Mouse (Mus musculus): ENCODE results near the gene Gtpbp1. TPM values are rescaled to one million over a fixed set of nuclear protein-coding genes. Genes with fewer than 3 reads are reported as not detected.

Gene Gtpbp1
- total and polyA plus RNA-seq, 3 experiments: 25.3 to 45.3 (median 34.2) TPM

DNA sequence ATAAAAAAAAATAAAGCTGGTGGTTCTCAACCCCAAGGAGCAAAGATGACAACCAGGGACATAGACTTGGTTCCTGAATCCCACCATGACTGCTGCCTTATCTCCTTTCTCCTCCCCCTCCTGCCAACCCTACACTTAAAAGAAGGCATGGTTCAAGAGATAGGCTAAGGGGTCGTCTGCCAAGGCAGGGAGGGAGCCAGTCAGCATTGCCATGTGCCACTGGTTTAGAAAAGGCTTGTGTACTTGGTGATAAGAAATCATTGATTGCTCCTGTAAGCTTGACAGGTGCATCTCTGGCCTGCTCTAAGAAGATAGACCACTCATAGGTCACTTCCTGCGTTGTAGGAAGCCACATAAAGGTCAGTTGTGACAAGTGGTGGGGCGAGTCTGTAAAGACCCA is 4.9 kb downstream of the Gtpbp1 start:
- no peak overlapping the region for H3K9ac ChIP-seq (ENCODE audit: insufficient read depth, low read depth)
- in situ Hi-C loops (cut with MboI; ENCODE audit: low pct_ligation_motif_present, low pct_unique_long_range_greater_than_20kb, low sequenced_read_pairs): no loop called here
- no peaks in the 10 kb centered on the region for H3K27me3 ChIP-seq (replicated peaks)
- DNase-seq (ENCODE audit: extremely low read depth): no peak
- no peak for TF ChIP-seq IRF4 (IDR thresholded peaks at IDR 0.05; ENCODE audit: low read depth, low read length)
- TF ChIP-seq ELF1 (IDR thresholded peaks at IDR 0.05; ENCODE audit: low read depth, low read length): no peak
- no peak for TF ChIP-seq MEF2A (IDR thresholded peaks at IDR 0.05; ENCODE audit: borderline replicate concordance, low read depth, low read length)
- no peak for TF ChIP-seq RCOR1 (conservative IDR thresholded peaks at IDR 0.05; ENCODE audit: low read depth, low read length)
- no peak for TF ChIP-seq USF1 (IDR thresholded peaks at IDR 0.05; ENCODE audit: low read depth, low read length)
- TF ChIP-seq HCFC1 (IDR thresholded peaks at IDR 0.05; ENCODE audit: low read depth, low read length): no peak
- no peak for TF ChIP-seq JUN (IDR thresholded peaks at IDR 0.05; ENCODE audit: insufficient read depth, low read depth, low read length)
- TF ChIP-seq MAZ (IDR thresholded peaks at IDR 0.05; ENCODE audit: low read depth, low read length): no peak
- TF ChIP-seq NELFE (IDR thresholded peaks at IDR 0.05; ENCODE audit: low read depth, low read length): no peak
- no peak for TF ChIP-seq ZMIZ1 (IDR thresholded peaks at IDR 0.05; ENCODE audit: low read depth, low read length)
- no peak for TF ChIP-seq POLR2AphosphoS2 (IDR thresholded peaks at IDR 0.05; ENCODE audit: low read depth, low read length)
- dilution Hi-C loops (cut with MboI; ENCODE audit: extremely low pct_ligation_motif_present, extremely low pct_unique_long_range_greater_than_20kb, low sequenced_read_pairs): no loop called here
- no peak overlapping the region for H3K4me3 ChIP-seq (replicated peaks in 1 of 3; ENCODE audit: low read depth in 2 of 3, low read length in 2 of 3, poor library complexity in 1 of 3)
- H3K9me3 ChIP-seq (replicated peaks; ENCODE audit: low read length): no peaks in the 10 kb centered on the region
- peaks cover 15 to 54% of the 10 kb centered on the region in 2 experiments for H3K36me3 ChIP-seq (replicated peaks in 1 of 2; ENCODE audit: control insufficient read depth in 1 of 2, insufficient read depth in 1 of 2, low read length in 1 of 2)
- no peak overlapping the region for H3K27ac ChIP-seq (ENCODE audit: insufficient read depth, low read depth)
- H3K4me2 ChIP-seq (ENCODE audit: insufficient read depth, low read depth, poor library complexity, severe bottlenecking): no peak overlapping the region
- H3K79me2 ChIP-seq (replicated peaks; ENCODE audit: control insufficient read depth, extremely low read depth, insufficient read depth, poor library complexity, severe bottlenecking): peaks cover 28% of the 10 kb centered on the region
- H3K4me1 ChIP-seq (ENCODE audit: control insufficient read depth in 1 of 2, insufficient read depth in 2 of 2): peaks cover 5 to 32% of the 10 kb centered on the region in 2 experiments

DNA sequence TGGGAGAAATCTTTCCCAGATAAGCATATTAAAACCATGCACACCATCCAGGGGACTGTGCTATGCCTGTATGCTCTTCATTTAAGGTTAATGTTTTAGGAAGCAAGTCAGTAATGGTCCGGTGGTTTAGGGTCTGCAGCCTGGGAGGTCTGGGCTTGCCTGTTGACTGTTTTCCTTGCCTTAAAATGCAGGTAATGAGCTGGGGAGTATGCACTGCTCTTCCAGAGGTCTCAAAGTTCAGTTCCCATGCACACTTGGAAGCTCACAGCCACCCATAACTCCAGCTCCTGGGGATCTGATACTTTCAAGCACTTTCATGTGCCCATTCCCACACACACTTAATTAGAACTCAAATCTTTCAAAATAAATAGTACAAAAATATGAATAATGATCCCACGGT is 5.9 kb downstream of the Gtpbp1 start:
- H3K36me3 ChIP-seq (replicated peaks in 1 of 2; ENCODE audit: control insufficient read depth in 1 of 2, insufficient read depth in 1 of 2, low read length in 1 of 2): peaks cover 15 to 54% of the 10 kb centered on the region in 2 experiments
- no peak overlapping the region for H3K9ac ChIP-seq (ENCODE audit: insufficient read depth, low read depth)
- no peak overlapping the region for H3K4me2 ChIP-seq (ENCODE audit: insufficient read depth, low read depth, poor library complexity, severe bottlenecking)
- no peaks in the 10 kb centered on the region for H3K9me3 ChIP-seq (replicated peaks; ENCODE audit: low read length)
- peaks cover 23% of the 10 kb centered on the region for H3K79me2 ChIP-seq (replicated peaks; ENCODE audit: control insufficient read depth, extremely low read depth, insufficient read depth, poor library complexity, severe bottlenecking)
- TF ChIP-seq ZC3H11A (IDR thresholded peaks at IDR 0.05; ENCODE audit: low read depth, low read length): no peak
- no peak for TF ChIP-seq CHD2 (IDR thresholded peaks at IDR 0.05; ENCODE audit: low read length)
- TF ChIP-seq RAD21 (IDR thresholded peaks at IDR 0.05; ENCODE audit: low read depth, low read length): no peak
- no peaks in the 10 kb centered on the region for H3K27me3 ChIP-seq (replicated peaks)
- no peak overlapping the region for H3K4me3 ChIP-seq (replicated peaks in 1 of 3; ENCODE audit: low read depth in 2 of 3, low read length in 2 of 3, poor library complexity in 1 of 3)
- no peak overlapping the region for H3K27ac ChIP-seq (ENCODE audit: insufficient read depth, low read depth)
- DNase-seq (ENCODE audit: extremely low read depth): no peak
- peaks cover 5 to 30% of the 10 kb centered on the region in 2 experiments for H3K4me1 ChIP-seq (ENCODE audit: control insufficient read depth in 1 of 2, insufficient read depth in 2 of 2)
- dilution Hi-C loops (cut with MboI; ENCODE audit: extremely low pct_ligation_motif_present, extremely low pct_unique_long_range_greater_than_20kb, low sequenced_read_pairs) (no loop called here), in situ Hi-C loops (cut with MboI; ENCODE audit: low pct_ligation_motif_present, low pct_unique_long_range_greater_than_20kb, low sequenced_read_pairs) (no loop called here)

DNA sequence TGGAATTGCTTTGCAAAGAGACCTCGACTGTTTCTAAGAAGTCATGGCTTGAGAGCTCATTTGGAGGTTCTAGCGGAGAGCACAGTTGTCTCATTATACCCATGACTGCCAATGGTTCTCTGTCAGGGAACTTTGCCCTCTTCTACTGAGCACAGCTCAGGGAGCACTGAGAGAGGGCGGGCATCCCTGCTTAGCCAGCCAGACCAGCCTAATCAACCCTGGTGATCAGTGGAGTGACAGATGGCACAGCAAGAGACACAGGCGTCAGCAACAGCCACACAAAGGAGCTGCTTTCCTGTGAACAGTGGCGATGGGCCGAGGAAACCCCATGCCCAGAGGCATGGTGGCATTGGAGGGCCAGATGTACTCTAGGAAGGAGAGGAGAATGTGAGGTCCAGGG is 6.4 kb downstream of the Gtpbp1 start:
- H3K79me2 ChIP-seq (replicated peaks; ENCODE audit: control insufficient read depth, extremely low read depth, insufficient read depth, poor library complexity, severe bottlenecking): peaks cover 18% of the 10 kb centered on the region
- H3K4me2 ChIP-seq (ENCODE audit: insufficient read depth, low read depth, poor library complexity, severe bottlenecking): no peak overlapping the region
- no peak overlapping the region for H3K27ac ChIP-seq (ENCODE audit: insufficient read depth, low read depth)
- H3K9me3 ChIP-seq (replicated peaks; ENCODE audit: low read length): no peaks in the 10 kb centered on the region
- in situ Hi-C loops (cut with MboI; ENCODE audit: low pct_ligation_motif_present, low pct_unique_long_range_greater_than_20kb, low sequenced_read_pairs): no loop called here
- no peak for TF ChIP-seq E2F4 (IDR thresholded peaks at IDR 0.05; ENCODE audit: insufficient replicate concordance, low read depth, low read length)
- no peak for TF ChIP-seq UBTF (IDR thresholded peaks at IDR 0.05; ENCODE audit: low read depth, low read length)
- TF ChIP-seq MAX (IDR thresholded peaks at IDR 0.05; ENCODE audit: low read length): no peak
- no peak for TF ChIP-seq MXI1 (IDR thresholded peaks at IDR 0.05; ENCODE audit: low read depth, low read length)
- TF ChIP-seq ZKSCAN1 (IDR thresholded peaks at IDR 0.05; ENCODE audit: borderline replicate concordance, low read depth, low read length): no peak
- TF ChIP-seq JUND (conservative IDR thresholded peaks at IDR 0.05; ENCODE audit: low read depth, low read length): no peak
- no peak for TF ChIP-seq ZNF384 (IDR thresholded peaks at IDR 0.05; ENCODE audit: low read depth, low read length)
- no peak for TF ChIP-seq SIN3A (IDR thresholded peaks at IDR 0.05; ENCODE audit: low read length)
- no peak for TF ChIP-seq NRF1 (IDR thresholded peaks at IDR 0.05; ENCODE audit: low read depth, low read length)
- TF ChIP-seq MYC (IDR thresholded peaks at IDR 0.05; ENCODE audit: low read depth, low read length): no peak
- TF ChIP-seq CHD2 (IDR thresholded peaks at IDR 0.05; ENCODE audit: low read length): no peak
- no peak overlapping the region for H3K9ac ChIP-seq (ENCODE audit: insufficient read depth, low read depth)
- peaks cover 5 to 25% of the 10 kb centered on the region in 2 experiments for H3K4me1 ChIP-seq (ENCODE audit: control insufficient read depth in 1 of 2, insufficient read depth in 2 of 2)
- DNase-seq (ENCODE audit: extremely low read depth): no peak
- H3K4me3 ChIP-seq (replicated peaks in 1 of 3; ENCODE audit: low read depth in 2 of 3, low read length in 2 of 3, poor library complexity in 1 of 3): no peak overlapping the region
- H3K36me3 ChIP-seq (replicated peaks in 1 of 2; ENCODE audit: control insufficient read depth in 1 of 2, insufficient read depth in 1 of 2, low read length in 1 of 2): peaks cover 15 to 54% of the 10 kb centered on the region in 2 experiments
- no peaks in the 10 kb centered on the region for H3K27me3 ChIP-seq (replicated peaks)
- dilution Hi-C loops (cut with MboI; ENCODE audit: extremely low pct_ligation_motif_present, extremely low pct_unique_long_range_greater_than_20kb, low sequenced_read_pairs): no loop called here

Measured in CH12.LX (cell line).